Mouse (Mus musculus): ENCODE results near the gene Sgms2.

- TF ChIP-seq CTCF (conservative IDR thresholded peaks at IDR 0.05; ENCODE audit: low read length) (no peak), NANOG (IDR thresholded peaks at IDR 0.05; ENCODE audit: borderline replicate concordance, low read length) (no peak)
These were observed 199.3 kb downstream of the Sgms2 start for GRCm38 (mm10) chr3:131291890-131292289.
